Mouse (Mus musculus): ENCODE data around the gene Cd6.

GRCm38 (mm10) chr19:10824061-10824460 lies 5.8 kb downstream of the Cd6 start:
- TF ChIP-seq POLR2A (IDR thresholded peaks at IDR 0.05; ENCODE audit: borderline replicate concordance, extremely low read depth, low read depth, low read length), result no peak
- no peak for TF ChIP-seq CTCF (IDR thresholded peaks at IDR 0.05; ENCODE audit: insufficient read depth, low read length)

Data from lung, adult 2 months (tissue).